Mouse (Mus musculus): ENCODE measurements around the gene Mst1r.

DNA sequence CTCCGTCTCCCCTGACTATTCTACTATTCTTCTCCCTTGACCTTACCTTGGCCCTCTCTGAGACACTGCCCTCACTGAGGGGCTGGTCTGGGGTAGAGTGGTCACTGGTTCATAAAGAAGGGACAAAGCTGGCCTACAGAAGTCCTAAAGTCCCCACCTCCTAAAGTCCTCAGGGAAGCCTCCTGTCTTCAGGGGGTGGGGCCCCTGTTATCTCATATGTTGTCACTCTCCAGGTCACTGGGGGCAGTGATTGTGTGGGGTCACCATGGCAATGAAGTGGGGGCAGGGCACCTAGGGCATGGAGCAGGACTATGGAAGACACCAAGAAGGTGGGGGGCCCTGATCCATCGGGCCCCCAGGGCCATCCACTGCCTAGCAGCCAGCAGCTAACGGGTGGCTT, 21.5 kb downstream of the Mst1r start, which contains the start of gene Actl11:
- no peak for TF ChIP-seq POLR2A (IDR thresholded peaks at IDR 0.05; ENCODE audit: insufficient read depth, low read length)
- no peak for TF ChIP-seq CTCF (IDR thresholded peaks at IDR 0.05; ENCODE audit: low read depth, low read length)
- TF ChIP-seq EP300 (IDR thresholded peaks at IDR 0.05; ENCODE audit: insufficient read depth, low read depth, low read length): no peak

All from ES-Bruce4 (cell line).